Mouse (Mus musculus): Measurements from ENCODE around the gene 6030468B19Rik. TPM values are rescaled to one million over a fixed set of nuclear protein-coding genes. Genes with fewer than 3 reads are reported as not detected.

Gene 6030468B19Rik
- total RNA-seq, 2 experiments from 2014 or later, result not detected

Other genes starting within 250 kb of the 6030468B19Rik start
- gene Tnrc6c, start 143.4 kb upstream of the 6030468B19Rik start, total RNA-seq (2021), result 10 to 100 TPM; 18.6 to 26.3 TPM
- 1 to 10 TPM; 3.9 to 6.0 TPM for gene Tmc8, start 15.6 kb upstream of the 6030468B19Rik start, total RNA-seq (2021)
- gene Tmc6, start 15.5 kb upstream of the 6030468B19Rik start, total RNA-seq (2021), result 10 to 100 TPM; 25.4 to 31.3 TPM
- gene Gm20708, start 12.0 kb downstream of the 6030468B19Rik start, total RNA-seq (2021), result under 1 TPM; 0.50 to 0.63 TPM
- gene Syngr2, start 12.0 kb downstream of the 6030468B19Rik start, total RNA-seq (2021), result 10 to 100 TPM; 80.4 to 97.8 TPM
- 1 to 10 TPM; 6.5 to 8.6 TPM for gene Afmid, start 28.3 kb downstream of the 6030468B19Rik start, total RNA-seq (2021)
- gene Tk1, start 28.4 kb downstream of the 6030468B19Rik start, total RNA-seq (2021), result 1 to 10 TPM; 7.9 to 8.8 TPM
- 1 to 10 TPM; 5.0 to 5.4 TPM for gene Birc5, start 51.6 kb downstream of the 6030468B19Rik start, total RNA-seq (2021)
- gene Tmem235, start 63.1 kb downstream of the 6030468B19Rik start, total RNA-seq (2021), result not detected
- gene Tha1, start 75.8 kb downstream of the 6030468B19Rik start, total RNA-seq (2021), result 10 to 100 TPM; 10.3 to 13.3 TPM
- 10 to 100 TPM in 1 of 2 experiments, 1 to 10 TPM in 1; 6.6 to 17.5 TPM for gene Socs3, start 172.4 kb downstream of the 6030468B19Rik start, total RNA-seq (2021)
- gene Pgs1, start 188.6 kb downstream of the 6030468B19Rik start, total RNA-seq (2021), result 10 to 100 TPM; 54.7 to 58.7 TPM